Mouse (Mus musculus): ENCODE measurements around the gene Nop2. TPM values are rescaled to one million over a fixed set of nuclear protein-coding genes. Genes with fewer than 3 reads are reported as not detected.

Nop2 gene
- polyA plus RNA-seq, 1 experiment from 2014 or later = 41.1 TPM

GRCm38 (mm10) chr6:125154550-125154949 lies 22.8 kb downstream of the Nop2 start:
- H3K9ac ChIP-seq (ENCODE audit: low read depth, low read length) = no peak overlapping the region
- ATAC-seq (replicated peaks; ENCODE audit: low FRiP score, low read depth) (no peak), DNase-seq (ENCODE audit: low spot score) (peak; percentile 61)
- no peak overlapping the region for H3K4me2 ChIP-seq (ENCODE audit: low read length)
- peak; percentile 68 for TF ChIP-seq CTCF (IDR thresholded peaks at IDR 0.05; ENCODE audit: low read depth)
- no peaks in the 10 kb centered on the region for H3K9me3 ChIP-seq (replicated peaks; ENCODE audit: low read length)
- peaks cover 7% of the 10 kb centered on the region; the same call in 1 of the 2 replicates for H3K36me3 ChIP-seq (ENCODE audit: insufficient read depth, low read length)
- H3K4me1 ChIP-seq (replicated peaks; ENCODE audit: insufficient read depth, low read length) = 0 out of 2 replicates have a peak, but pooled peaks cover 4% of the 10 kb centered on the region
- no peaks in the 10 kb centered on the region for H3K27me3 ChIP-seq (ENCODE audit: insufficient read depth, low read length)
- H3K27ac ChIP-seq = no peak overlapping the region
- H3K4me3 ChIP-seq (replicated peaks; ENCODE audit: low read depth, low read length) = no peak overlapping the region

GRCm38 (mm10) chr6:125155262-125155661 lies 23.6 kb downstream of the Nop2 start:
- no peaks in the 10 kb centered on the region for H3K27me3 ChIP-seq (ENCODE audit: insufficient read depth, low read length)
- no peak overlapping the region for H3K4me2 ChIP-seq (ENCODE audit: low read length)
- 80% methylated on average over 8 of the region's 8 CpGs for WGBS
- no peak for DNase-seq (ENCODE audit: low spot score)
- no peaks in the 10 kb centered on the region for H3K9me3 ChIP-seq (replicated peaks; ENCODE audit: low read length)
- no peak overlapping the region for H3K27ac ChIP-seq
- no peaks in the 10 kb centered on the region for H3K4me1 ChIP-seq (replicated peaks; ENCODE audit: insufficient read depth, low read length)
- H3K9ac ChIP-seq (ENCODE audit: low read depth, low read length) = no peak overlapping the region
- peaks cover 11% of the 10 kb centered on the region; the same call in 1 of the 2 replicates for H3K36me3 ChIP-seq (ENCODE audit: insufficient read depth, low read length)
- ATAC-seq (replicated peaks; ENCODE audit: low FRiP score, low read depth) = no peak
- no peak for TF ChIP-seq CTCF (IDR thresholded peaks at IDR 0.05; ENCODE audit: low read depth)
- no peak overlapping the region for H3K4me3 ChIP-seq (replicated peaks; ENCODE audit: low read depth, low read length)

- Histone ChIP-seq H3K4me1 (replicated peaks; ENCODE audit: insufficient read depth, low read length) (0 out of 2 replicates have a peak, but pooled peaks cover 4% of the 10 kb centered on the region), H3K4me2 (ENCODE audit: low read length) (no peak overlapping the region), H3K4me3 (replicated peaks; ENCODE audit: low read depth, low read length) (no peak overlapping the region), H3K27me3 (ENCODE audit: insufficient read depth, low read length) (no peaks in the 10 kb centered on the region), H3K9me3 (replicated peaks; ENCODE audit: low read length) (no peaks in the 10 kb centered on the region), H3K27ac (no peak overlapping the region), H3K9ac (ENCODE audit: low read depth, low read length) (no peak overlapping the region), H3K36me3 (ENCODE audit: insufficient read depth, low read length) (peaks cover 14% of the 10 kb centered on the region; the same call in 1 of the 2 replicates)
- ATAC-seq (replicated peaks; ENCODE audit: low FRiP score, low read depth) = no peak
- no peak for TF ChIP-seq CTCF (IDR thresholded peaks at IDR 0.05; ENCODE audit: low read depth)
- WGBS = 89% methylated on average over 3 of the region's 3 CpGs
- DNase-seq (ENCODE audit: low spot score) = no peak
Measured at GRCm38 (mm10) chr6:125156491-125156890, 24.8 kb downstream of the Nop2 start.

- WGBS = 36% methylated on average over 7 of the region's 7 CpGs
- peak; percentile 44 for DNase-seq (ENCODE audit: low spot score)
- H3K27ac ChIP-seq = no peak overlapping the region
- H3K9me3 ChIP-seq (replicated peaks; ENCODE audit: low read length) = no peaks in the 10 kb centered on the region
- no peak overlapping the region for H3K4me3 ChIP-seq (replicated peaks; ENCODE audit: low read depth, low read length)
- no peak overlapping the region for H3K4me2 ChIP-seq (ENCODE audit: low read length)
- H3K9ac ChIP-seq (ENCODE audit: low read depth, low read length) = no peak overlapping the region
- no peak for ATAC-seq (replicated peaks; ENCODE audit: low FRiP score, low read depth)
- H3K4me1 ChIP-seq (replicated peaks; ENCODE audit: insufficient read depth, low read length) = 0 out of 2 replicates have a peak, but pooled peaks cover 4% of the 10 kb centered on the region
- no peak for TF ChIP-seq CTCF (IDR thresholded peaks at IDR 0.05; ENCODE audit: low read depth)
- no peaks in the 10 kb centered on the region for H3K27me3 ChIP-seq (ENCODE audit: insufficient read depth, low read length)
- peaks cover 16% of the 10 kb centered on the region; the same call in 1 of the 2 replicates for H3K36me3 ChIP-seq (ENCODE audit: insufficient read depth, low read length)
Measured at GRCm38 (mm10) chr6:125156903-125157614, 25.4 kb downstream of the Nop2 start.

GRCm38 (mm10) chr6:125158944-125159492 lies 27.3 kb downstream of the Nop2 start:
- ATAC-seq (replicated peaks; ENCODE audit: low FRiP score, low read depth) = no peak
- H3K4me1 ChIP-seq (replicated peaks; ENCODE audit: insufficient read depth, low read length) = peaks cover 8% of the 10 kb centered on the region
- TF ChIP-seq CTCF (IDR thresholded peaks at IDR 0.05; ENCODE audit: low read depth) = no peak
- no peak overlapping the region for H3K27ac ChIP-seq
- no peaks in the 10 kb centered on the region for H3K27me3 ChIP-seq (ENCODE audit: insufficient read depth, low read length)
- DNase-seq (ENCODE audit: low spot score) = no peak
- H3K4me3 ChIP-seq (replicated peaks; ENCODE audit: low read depth, low read length) = no peak overlapping the region
- WGBS = 75% methylated on average over 15 of the region's 15 CpGs
- no peaks in the 10 kb centered on the region for H3K9me3 ChIP-seq (replicated peaks; ENCODE audit: low read length)
- H3K9ac ChIP-seq (ENCODE audit: low read depth, low read length) = no peak overlapping the region
- no peak overlapping the region for H3K4me2 ChIP-seq (ENCODE audit: low read length)
- H3K36me3 ChIP-seq (ENCODE audit: insufficient read depth, low read length) = peaks cover 20% of the 10 kb centered on the region

GRCm38 (mm10) chr6:125159773-125160557 lies 28.3 kb downstream of the Nop2 start:
- no peak overlapping the region for H3K27ac ChIP-seq
- 80% methylated on average over 7 of the region's 7 CpGs for WGBS
- peaks cover 13% of the 10 kb centered on the region for H3K4me1 ChIP-seq (replicated peaks; ENCODE audit: insufficient read depth, low read length)
- DNase-seq (ENCODE audit: low spot score) (no peak), ATAC-seq (replicated peaks; ENCODE audit: low FRiP score, low read depth) (no peak)
- H3K36me3 ChIP-seq (ENCODE audit: insufficient read depth, low read length) = peaks cover 22% of the 10 kb centered on the region
- TF ChIP-seq CTCF (IDR thresholded peaks at IDR 0.05; ENCODE audit: low read depth) = no peak
- H3K27me3 ChIP-seq (ENCODE audit: insufficient read depth, low read length) = no peaks in the 10 kb centered on the region
- H3K9ac ChIP-seq (ENCODE audit: low read depth, low read length) = no peak overlapping the region
- H3K9me3 ChIP-seq (replicated peaks; ENCODE audit: low read length) = no peaks in the 10 kb centered on the region
- no peak overlapping the region for H3K4me2 ChIP-seq (ENCODE audit: low read length)
- no peak overlapping the region for H3K4me3 ChIP-seq (replicated peaks; ENCODE audit: low read depth, low read length)

Data from kidney, postnatal 0 days (tissue).